Comparison of ENCODE assay signal across 15 mouse cellular contexts in the genomic region with DNA sequence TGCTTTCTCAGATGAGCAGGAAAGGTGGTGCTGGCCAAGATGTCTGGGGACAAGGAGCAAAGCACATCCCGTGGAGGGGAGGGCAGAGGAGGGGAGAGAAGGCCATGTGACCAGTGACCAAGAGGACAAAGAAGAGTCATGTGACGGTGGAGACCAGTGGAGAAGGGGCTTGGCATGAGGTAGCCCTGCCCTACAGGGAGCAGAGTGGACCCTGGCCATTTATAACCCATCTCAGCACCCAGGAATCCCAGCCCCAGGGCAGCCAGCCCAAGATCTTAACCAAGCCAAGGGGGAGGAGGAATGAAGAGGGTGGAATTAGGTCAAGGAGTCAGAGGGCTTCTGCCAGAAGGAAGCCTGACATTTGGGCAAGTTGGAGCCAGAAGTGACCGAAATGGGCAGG. TPM values are rescaled to one million over a fixed set of nuclear protein-coding genes. Genes with fewer than 3 reads are reported as not detected.
DNase-seq lines count a peak whose midpoint lies in the region; ATAC-seq and TF ChIP-seq lines count a peak whose summit lies in the region.
"Had no signal": no experiment of that assay in that cellular context is flagged by ENCODE, and none has a peak within 500 bp of the region (broad histone marks: within the 10 kb centered on the region; RNA-seq: fewer than 3 reads in every experiment).

No protein-coding gene starts in this region.

- WGBS in kidney, embryonic 14.5 days = 71% methylated on average over 3 of the region's 3 CpGs
- 68% methylated on average over 3 of the region's 3 CpGs for whole genome bisulfite sequencing in stomach, postnatal 0 days
- 72% methylated on average over 3 of the region's 3 CpGs for WGBS in forebrain, embryonic 15.5 days

- H3K4me3 ChIP-seq in kidney, embryonic 14.5 days (ENCODE audit: low read length) = no peak overlapping the region
- H3K4me3 ChIP-seq in stomach, postnatal 0 days (ENCODE audit: low read depth, low read length) = no peak overlapping the region
- H3K4me3 ChIP-seq in forebrain, embryonic 15.5 days = no peak overlapping the region
- H3K4me3 ChIP-seq: forebrain, embryonic 13.5 days; midbrain, embryonic 13.5 days; neural tube, embryonic 13.5 days had no signal

- no peaks in the 10 kb centered on the region for H3K36me3 ChIP-seq in kidney, embryonic 14.5 days (ENCODE audit: control insufficient read depth, insufficient read depth, low read length)
- H3K36me3 ChIP-seq in stomach, postnatal 0 days (ENCODE audit: control insufficient read depth, insufficient read depth, low read length) = no peaks in the 10 kb centered on the region
- no peaks in the 10 kb centered on the region for H3K36me3 ChIP-seq in forebrain, embryonic 15.5 days
- H3K36me3 ChIP-seq: midbrain, embryonic 13.5 days; neural tube, embryonic 13.5 days had no signal

- H3K9ac ChIP-seq in kidney, embryonic 14.5 days (ENCODE audit: low read depth, low read length) = no peak overlapping the region
- H3K9ac ChIP-seq in stomach, postnatal 0 days (ENCODE audit: low read length) = no peak overlapping the region
- no peak overlapping the region for H3K9ac ChIP-seq in forebrain, embryonic 15.5 days (replicated peaks)
- H3K9ac ChIP-seq: forebrain, embryonic 13.5 days; lung, embryonic 14.5 days; midbrain, embryonic 13.5 days; neural tube, embryonic 13.5 days had no signal

- 0 out of 2 replicates have a peak, but pooled peaks cover 4% of the 10 kb centered on the region for H3K4me1 ChIP-seq in kidney, embryonic 14.5 days (ENCODE audit: control insufficient read depth, insufficient read depth, low read length)
- peaks cover 4% of the 10 kb centered on the region; the same call in 1 of the 2 replicates for H3K4me1 ChIP-seq in stomach, postnatal 0 days (replicated peaks; ENCODE audit: control insufficient read depth, insufficient read depth)
- H3K4me1 ChIP-seq in forebrain, embryonic 15.5 days = peaks cover 13% of the 10 kb centered on the region

- no peaks in the 10 kb centered on the region for H3K9me3 ChIP-seq in kidney, embryonic 14.5 days (ENCODE audit: control insufficient read depth, low read length)
- H3K9me3 ChIP-seq in stomach, postnatal 0 days (ENCODE audit: control insufficient read depth, low read length) = no peaks in the 10 kb centered on the region
- no peaks in the 10 kb centered on the region for H3K9me3 ChIP-seq in forebrain, embryonic 15.5 days
- H3K9me3 ChIP-seq: forebrain, embryonic 13.5 days; midbrain, embryonic 13.5 days; neural tube, embryonic 13.5 days had no signal

- ATAC-seq in kidney, embryonic 14.5 days (ENCODE audit: low FRiP score, low TSS enrichment) = no peak
- ATAC-seq in stomach, postnatal 0 days (ENCODE audit: low FRiP score, low TSS enrichment) = no peak
- ATAC-seq in forebrain, embryonic 15.5 days (replicated peaks) = no peak
- ATAC-seq: midbrain, embryonic 13.5 days had no signal

- TF ChIP-seq EP300 in stomach, postnatal 0 days (optimal IDR thresholded peaks at IDR 0.05) = no peak

- no peak for TF ChIP-seq CTCF in stomach, postnatal 0 days (IDR thresholded peaks at IDR 0.05; ENCODE audit: low read depth)

- H3K27ac ChIP-seq in kidney, embryonic 14.5 days (ENCODE audit: low read depth, low read length) = no peak overlapping the region
- H3K27ac ChIP-seq in stomach, postnatal 0 days (replicated peaks) = 0 out of 2 replicates have a peak overlapping the region, but pooled peaks have one; percentile 8
- H3K27ac ChIP-seq in forebrain, embryonic 15.5 days (replicated peaks) = no peak overlapping the region
- H3K27ac ChIP-seq: forebrain, embryonic 13.5 days; midbrain, embryonic 13.5 days; neural tube, embryonic 13.5 days had no signal

- DNase-seq in adrenal gland, adult 2 months = peak; percentile 54
- no peak for DNase-seq in adrenal gland, adult 18-20 months (ENCODE audit: low spot score in 2 of 2)
- peak; percentile 96 for DNase-seq in kidney, adult 11 months
- peak; percentile 85 to 95 for DNase-seq in kidney, postnatal 36 days
- no peak for DNase-seq in stomach, postnatal 0 days (ENCODE audit: low spot score)
- no peak for DNase-seq in spleen, postnatal 14 days (ENCODE audit: low spot score in 2 of 2)
- DNase-seq: cerebellum, postnatal 14 days; gastrocnemius, postnatal 10 days; heart, postnatal 36 days; lung, embryonic 14.5 days had no signal

- no peaks in the 10 kb centered on the region for H3K27me3 ChIP-seq in kidney, embryonic 14.5 days (ENCODE audit: control insufficient read depth, insufficient read depth, low read length)
- H3K27me3 ChIP-seq in stomach, postnatal 0 days (ENCODE audit: control insufficient read depth, insufficient read depth, low read length) = no peaks in the 10 kb centered on the region
- H3K27me3 ChIP-seq in forebrain, embryonic 15.5 days = no peaks in the 10 kb centered on the region
- H3K27me3 ChIP-seq: forebrain, embryonic 13.5 days; midbrain, embryonic 13.5 days; neural tube, embryonic 13.5 days had no signal

- H3K4me2 ChIP-seq in kidney, embryonic 14.5 days (replicated peaks; ENCODE audit: low read depth, low read length) = no peak overlapping the region
- no peak overlapping the region for H3K4me2 ChIP-seq in stomach, postnatal 0 days (replicated peaks; ENCODE audit: low read depth)
- no peak overlapping the region for H3K4me2 ChIP-seq in forebrain, embryonic 15.5 days (replicated peaks)
- H3K4me2 ChIP-seq: forebrain, embryonic 13.5 days; lung, embryonic 14.5 days; midbrain, embryonic 13.5 days; neural tube, embryonic 13.5 days had no signal

RNA-seq across cellular contexts. Expression of a gene that starts 3.2 kb away (rescaled TPM):
- 1 to 10 TPM; 7.0 to 9.4 TPM for total RNA-seq in adrenal gland, adult 2 months (2021)
- polyA plus RNA-seq in adrenal gland, adult 2 months (2012; rRNA removed) = 15.7 and 26.7 TPM in 2 replicates
- 10 to 100 TPM in 1 of 2 experiments, 1 to 10 TPM in 1; 5.5 to 11.0 TPM for total RNA-seq in adrenal gland, adult 18-20 months (2021)
- 27.2 and 34.8 TPM in 2 replicates for polyA plus RNA-seq in kidney, embryonic 14.5 days (2014; fragmentation: Nextera tagmentation; extraction: Ambion mirVana)
- 18.2 and 20.3 TPM in 2 replicates for polyA plus RNA-seq in stomach, postnatal 0 days (2015; fragmentation: Nextera tagmentation; extraction: Ambion mirVana)
- polyA plus RNA-seq in forebrain, embryonic 15.5 days (2015; fragmentation: Nextera tagmentation; extraction: Ambion mirVana) = 11.5 and 11.8 TPM in 2 replicates

RNA-seq across cellular contexts. Expression of a gene that starts 47.2 kb away (rescaled TPM):
- total RNA-seq in adrenal gland, adult 2 months (2021) = under 1 TPM; 0.43 to 0.93 TPM
- 0.90 and 1.00 TPM in 2 replicates for polyA plus RNA-seq in adrenal gland, adult 2 months (2012; rRNA removed)
- 1 to 10 TPM in 1 of 2 experiments, under 1 TPM in 1; 0.53 to 1.3 TPM for total RNA-seq in adrenal gland, adult 18-20 months (2021)
- polyA plus RNA-seq in kidney, embryonic 14.5 days (2014; fragmentation: Nextera tagmentation; extraction: Ambion mirVana) = 8.7 and 10.2 TPM in 2 replicates
- 20.2 and 22.0 TPM in 2 replicates for polyA plus RNA-seq in stomach, postnatal 0 days (2015; fragmentation: Nextera tagmentation; extraction: Ambion mirVana)
- 0.27 and 0.60 TPM in 2 replicates for polyA plus RNA-seq in forebrain, embryonic 15.5 days (2015; fragmentation: Nextera tagmentation; extraction: Ambion mirVana)
- total RNA-seq: gastrocnemius, postnatal 10 days had no signal

Comparison
In these comparisons a context has a peak if more than half of its experiments do, and no peak if none do; other contexts are left out.
1. DNase-seq: peak in adrenal gland, adult 2 months (single experiment), kidney, adult 11 months (single experiment) and kidney, postnatal 36 days (2 of 2); none in adrenal gland, adult 18-20 months (0 of 2), stomach, postnatal 0 days (single experiment) and spleen, postnatal 14 days (0 of 2).